Mouse (Mus musculus): Measurements from ENCODE around the gene Cmtm6. TPM values are rescaled to one million over a fixed set of nuclear protein-coding genes. Genes with fewer than 3 reads are reported as not detected.
A peak's percentile ranks its signal among the peaks of the same experiment; 100 is the strongest.

The Cmtm6 gene
- polyA plus RNA-seq, 1 experiment from 2014 or later: 25.7 TPM

DNA sequence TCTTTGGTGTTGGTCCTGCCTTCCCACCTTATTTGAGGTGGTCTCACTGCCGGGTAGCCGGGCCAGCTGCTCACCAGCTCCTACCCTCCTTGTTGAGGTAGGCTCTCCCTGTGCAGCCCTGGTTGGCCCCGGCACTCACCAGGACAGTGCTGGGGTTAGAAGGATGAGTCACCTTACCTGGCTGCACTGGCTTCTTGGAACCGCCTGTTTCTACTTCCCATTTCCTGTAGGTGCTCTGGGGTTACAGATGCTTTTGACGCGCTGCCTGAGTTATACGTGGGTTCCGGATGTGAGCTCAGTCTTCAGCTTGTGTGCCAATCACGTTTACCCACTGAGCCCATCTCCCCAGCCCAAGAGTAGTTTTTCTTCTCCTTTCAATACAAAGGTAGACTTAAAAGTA is 9.4 kb downstream of the Cmtm6 start:
- no peaks in the 10 kb centered on the region; the same call in 1 of the 2 replicates for H3K36me3 ChIP-seq (ENCODE audit: control insufficient read depth, insufficient read depth, low read length)
- H3K9ac ChIP-seq (ENCODE audit: low read length): no peak overlapping the region
- 92% methylated on average over 9 of the region's 9 CpGs for WGBS
- H3K4me3 ChIP-seq (ENCODE audit: low read depth, low read length): no peak overlapping the region
- no peak for DNase-seq (ENCODE audit: low spot score)
- no peaks in the 10 kb centered on the region for H3K4me1 ChIP-seq (ENCODE audit: control insufficient read depth, insufficient read depth, low read length)
- no peak overlapping the region for H3K27ac ChIP-seq (ENCODE audit: low read depth, low read length)
- no peak overlapping the region for H3K4me2 ChIP-seq (ENCODE audit: low read depth)
- no peak for ATAC-seq (ENCODE audit: insufficient read depth, low FRiP score, low TSS enrichment)
- no peaks in the 10 kb centered on the region for H3K9me3 ChIP-seq (ENCODE audit: control insufficient read depth, low read length)
- no peaks in the 10 kb centered on the region for H3K27me3 ChIP-seq (ENCODE audit: control insufficient read depth, insufficient read depth, low read length)

DNA sequence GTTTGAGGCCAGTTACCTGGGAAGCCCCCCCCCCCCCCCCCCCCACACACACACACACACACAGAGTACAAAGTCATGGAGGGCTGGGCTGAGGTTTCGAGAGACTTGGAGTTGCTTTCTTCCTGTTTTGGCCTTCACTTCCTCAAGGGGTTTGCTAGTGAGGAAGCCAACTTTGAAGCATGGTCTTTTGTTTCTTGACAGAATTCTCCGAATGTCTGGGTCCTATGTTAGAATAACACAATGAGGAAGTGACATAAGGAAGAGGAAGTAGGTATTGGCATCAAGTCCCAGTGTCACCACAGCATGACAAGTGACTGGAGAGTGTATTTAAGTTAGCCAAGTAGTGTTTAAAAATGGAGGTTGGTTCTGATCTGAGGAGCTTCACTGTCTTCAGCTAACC is 11.8 kb downstream of the Cmtm6 start:
- Histone ChIP-seq H3K9me3 (ENCODE audit: control insufficient read depth, low read length) (no peaks in the 10 kb centered on the region), H3K4me2 (ENCODE audit: low read depth) (no peak overlapping the region), H3K27me3 (ENCODE audit: control insufficient read depth, insufficient read depth, low read length) (no peaks in the 10 kb centered on the region), H3K4me1 (ENCODE audit: control insufficient read depth, insufficient read depth, low read length) (no peaks in the 10 kb centered on the region), H3K4me3 (ENCODE audit: low read depth, low read length) (no peak overlapping the region), H3K9ac (ENCODE audit: low read length) (no peak overlapping the region), H3K36me3 (ENCODE audit: control insufficient read depth, insufficient read depth, low read length) (peaks cover 5% of the 10 kb centered on the region), H3K27ac (ENCODE audit: low read depth, low read length) (no peak overlapping the region)
- ATAC-seq (ENCODE audit: insufficient read depth, low FRiP score, low TSS enrichment): no peak
- 89% methylated on average over 2 of the region's 2 CpGs for WGBS
- no peak for DNase-seq (ENCODE audit: low spot score)

DNA sequence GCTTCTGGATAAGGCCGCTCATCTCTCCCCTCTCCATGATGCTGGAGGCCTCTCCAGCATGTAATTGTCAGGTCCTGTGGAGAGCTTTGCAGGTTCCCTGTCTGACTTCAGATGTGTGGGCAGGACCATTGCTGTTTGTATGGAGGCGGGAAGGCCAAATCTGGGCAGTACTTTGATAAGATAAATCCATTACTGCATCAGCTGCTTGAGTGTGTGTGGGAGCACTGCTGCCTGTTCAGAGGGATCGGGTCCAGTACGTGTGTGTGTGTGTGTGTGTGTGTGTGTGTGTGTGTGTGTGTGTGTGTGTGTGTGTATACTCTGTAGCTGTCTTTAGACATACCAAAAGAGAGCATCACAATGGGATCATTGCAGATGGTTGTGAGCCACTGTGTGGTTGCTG is 14.2 kb downstream of the Cmtm6 start:
- Histone ChIP-seq H3K9ac (ENCODE audit: low read length) (no peak overlapping the region), H3K4me3 (ENCODE audit: low read depth, low read length) (no peak overlapping the region), H3K4me1 (ENCODE audit: control insufficient read depth, insufficient read depth, low read length) (no peaks in the 10 kb centered on the region), H3K27ac (ENCODE audit: low read depth, low read length) (no peak overlapping the region), H3K36me3 (ENCODE audit: control insufficient read depth, insufficient read depth, low read length) (peaks cover 6% of the 10 kb centered on the region), H3K27me3 (ENCODE audit: control insufficient read depth, insufficient read depth, low read length) (no peaks in the 10 kb centered on the region), H3K9me3 (ENCODE audit: control insufficient read depth, low read length) (no peaks in the 10 kb centered on the region), H3K4me2 (ENCODE audit: low read depth) (no peak overlapping the region)
- DNase-seq (ENCODE audit: low spot score) (no peak), ATAC-seq (ENCODE audit: insufficient read depth, low FRiP score, low TSS enrichment) (no peak)
- 86% methylated on average over 4 of the region's 4 CpGs for WGBS

DNA sequence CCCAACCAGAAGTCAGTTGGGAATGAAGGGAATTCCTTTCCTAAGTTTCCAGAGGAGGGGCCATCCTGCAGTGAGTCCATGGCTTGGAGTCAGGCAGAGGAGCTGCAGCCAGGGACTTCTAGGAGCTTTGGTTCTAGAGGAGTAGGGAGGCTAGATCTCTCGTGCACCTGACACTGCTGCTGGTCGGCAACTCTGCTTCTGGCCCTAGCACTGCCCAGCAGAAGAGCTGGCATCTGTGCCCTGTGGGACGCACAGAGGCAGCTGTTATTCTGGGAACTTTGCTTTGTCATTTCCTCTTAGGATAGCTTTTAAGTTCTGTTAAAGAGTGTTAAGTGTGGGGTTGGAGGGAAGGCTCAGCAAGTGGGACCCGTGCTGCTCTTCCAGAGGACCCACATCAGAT is 14.7 kb downstream of the Cmtm6 start:
- H3K4me2 ChIP-seq (ENCODE audit: low read depth): no peak overlapping the region
- H3K27me3 ChIP-seq (ENCODE audit: control insufficient read depth, insufficient read depth, low read length): no peaks in the 10 kb centered on the region
- ATAC-seq (ENCODE audit: insufficient read depth, low FRiP score, low TSS enrichment) (no peak), DNase-seq (ENCODE audit: low spot score) (no peak)
- no peak overlapping the region for H3K27ac ChIP-seq (ENCODE audit: low read depth, low read length)
- H3K4me1 ChIP-seq (ENCODE audit: control insufficient read depth, insufficient read depth, low read length): no peaks in the 10 kb centered on the region
- no peaks in the 10 kb centered on the region for H3K9me3 ChIP-seq (ENCODE audit: control insufficient read depth, low read length)
- H3K9ac ChIP-seq (ENCODE audit: low read length): no peak overlapping the region
- H3K36me3 ChIP-seq (ENCODE audit: control insufficient read depth, insufficient read depth, low read length): peaks cover 6% of the 10 kb centered on the region
- 83% methylated on average over 4 of the region's 4 CpGs for WGBS
- H3K4me3 ChIP-seq (ENCODE audit: low read depth, low read length): no peak overlapping the region

DNA sequence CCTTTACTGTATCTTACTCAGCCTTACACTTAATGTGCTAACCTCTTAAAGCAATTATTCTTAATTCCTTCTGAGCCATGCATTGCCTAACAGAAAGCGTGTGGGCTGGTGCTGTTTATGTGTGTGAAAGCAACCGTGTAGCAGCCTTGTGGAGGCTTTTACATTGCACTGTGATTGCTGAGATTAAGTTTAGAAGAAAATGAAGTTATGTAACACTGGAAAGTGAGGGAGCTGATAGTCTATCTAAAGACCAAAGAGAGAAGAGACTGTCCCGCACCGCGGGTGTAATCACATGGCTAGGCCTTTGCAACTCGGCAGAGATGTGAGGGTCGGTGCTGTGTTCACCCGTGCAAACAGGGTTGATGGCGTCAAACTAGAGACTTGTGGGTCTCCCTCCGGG is 16.1 kb downstream of the Cmtm6 start:
- Histone ChIP-seq H3K4me1 (ENCODE audit: control insufficient read depth, insufficient read depth, low read length) (no peaks in the 10 kb centered on the region), H3K36me3 (ENCODE audit: control insufficient read depth, insufficient read depth, low read length) (peaks cover 6% of the 10 kb centered on the region), H3K27me3 (ENCODE audit: control insufficient read depth, insufficient read depth, low read length) (no peaks in the 10 kb centered on the region), H3K9ac (ENCODE audit: low read length) (no peak overlapping the region), H3K4me2 (ENCODE audit: low read depth) (no peak overlapping the region), H3K4me3 (ENCODE audit: low read depth, low read length) (no peak overlapping the region), H3K27ac (ENCODE audit: low read depth, low read length) (no peak overlapping the region), H3K9me3 (ENCODE audit: control insufficient read depth, low read length) (no peaks in the 10 kb centered on the region)
- ATAC-seq (ENCODE audit: insufficient read depth, low FRiP score, low TSS enrichment) (no peak), DNase-seq (ENCODE audit: low spot score) (no peak)
- WGBS: 80% methylated on average over 10 of the region's 10 CpGs

DNA sequence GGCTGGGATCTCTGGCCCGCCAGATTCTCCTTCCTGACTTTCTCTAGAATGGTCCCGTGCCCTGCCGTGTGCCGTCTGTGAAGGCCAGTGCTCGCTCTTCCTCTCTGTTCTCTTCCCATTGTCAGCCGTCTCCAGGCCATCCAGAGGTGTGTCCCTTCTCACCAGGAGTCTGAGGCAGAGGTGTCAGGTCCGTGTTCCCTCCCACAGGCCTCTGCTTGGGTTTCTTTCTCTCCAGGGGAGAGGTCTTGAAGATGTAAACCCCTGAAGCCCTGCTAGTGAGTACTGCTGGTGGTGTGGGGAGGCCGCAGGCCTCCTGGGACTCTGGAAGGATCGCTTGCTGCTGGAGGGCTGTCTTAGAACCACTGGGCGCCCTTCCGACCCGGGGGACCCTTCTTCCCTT is 16.6 kb downstream of the Cmtm6 start:
- no peak for ATAC-seq (ENCODE audit: insufficient read depth, low FRiP score, low TSS enrichment)
- 84% methylated on average over 12 of the region's 12 CpGs for WGBS
- H3K36me3 ChIP-seq (ENCODE audit: control insufficient read depth, insufficient read depth, low read length): peaks cover 6% of the 10 kb centered on the region
- H3K9ac ChIP-seq (ENCODE audit: low read length): no peak overlapping the region
- no peak overlapping the region for H3K4me2 ChIP-seq (ENCODE audit: low read depth)
- H3K9me3 ChIP-seq (ENCODE audit: control insufficient read depth, low read length): no peaks in the 10 kb centered on the region
- no peaks in the 10 kb centered on the region for H3K27me3 ChIP-seq (ENCODE audit: control insufficient read depth, insufficient read depth, low read length)
- no peak overlapping the region for H3K27ac ChIP-seq (ENCODE audit: low read depth, low read length)
- no peaks in the 10 kb centered on the region for H3K4me1 ChIP-seq (ENCODE audit: control insufficient read depth, insufficient read depth, low read length)
- H3K4me3 ChIP-seq (ENCODE audit: low read depth, low read length): no peak overlapping the region
- DNase-seq (ENCODE audit: low spot score): no peak

DNA sequence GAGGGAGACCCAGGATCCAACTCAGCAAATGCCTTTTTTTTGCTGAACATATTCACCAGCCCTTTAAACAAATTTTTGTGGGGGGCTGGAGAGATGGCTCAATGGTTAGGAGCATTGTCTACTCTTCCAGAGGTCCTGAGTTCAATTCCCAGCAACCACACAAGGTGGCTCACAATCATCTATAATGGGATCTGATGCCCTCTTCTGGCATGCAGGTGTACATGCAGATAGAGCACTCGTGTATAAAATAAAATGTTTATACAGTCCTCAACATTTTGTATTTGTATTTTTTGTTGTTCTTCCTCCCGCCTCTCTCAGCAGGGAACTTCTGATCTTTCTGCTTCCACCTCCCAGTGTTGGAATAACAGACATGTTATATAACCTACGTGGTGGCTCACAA is 20.7 kb downstream of the Cmtm6 start:
- ATAC-seq (ENCODE audit: insufficient read depth, low FRiP score, low TSS enrichment): no peak
- H3K4me2 ChIP-seq (ENCODE audit: low read depth): no peak overlapping the region
- H3K4me1 ChIP-seq (ENCODE audit: control insufficient read depth, insufficient read depth, low read length): peaks cover 5% of the 10 kb centered on the region; the same call in 1 of the 2 replicates
- no peaks in the 10 kb centered on the region for H3K27me3 ChIP-seq (ENCODE audit: control insufficient read depth, insufficient read depth, low read length)
- no peak overlapping the region for H3K9ac ChIP-seq (ENCODE audit: low read length)
- no peak for DNase-seq (ENCODE audit: low spot score)
- no peak overlapping the region for H3K27ac ChIP-seq (ENCODE audit: low read depth, low read length)
- H3K9me3 ChIP-seq (ENCODE audit: control insufficient read depth, low read length): no peaks in the 10 kb centered on the region
- peaks cover 6% of the 10 kb centered on the region for H3K36me3 ChIP-seq (ENCODE audit: control insufficient read depth, insufficient read depth, low read length)
- 81% methylated on average over 3 of the region's 3 CpGs for WGBS
- no peak overlapping the region for H3K4me3 ChIP-seq (ENCODE audit: low read depth, low read length)

DNA sequence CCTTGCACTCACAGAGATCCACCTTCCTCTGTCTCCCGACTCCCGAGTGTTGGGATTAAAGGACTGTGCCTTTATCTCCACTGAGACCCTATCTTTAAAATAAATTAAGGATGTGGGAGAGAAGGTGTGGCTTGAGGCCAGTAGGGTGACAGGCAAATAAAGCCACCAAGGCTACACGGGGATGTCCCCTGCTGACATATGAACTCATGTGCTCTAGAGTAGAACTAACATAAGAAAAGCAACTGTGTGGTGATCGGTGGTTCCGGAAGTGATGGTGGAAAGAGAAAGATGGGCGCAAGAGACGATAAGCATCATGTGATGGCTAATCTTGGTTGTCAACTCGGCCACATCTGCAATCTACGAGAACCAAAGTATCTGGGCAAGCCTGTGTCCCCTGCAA is 21.4 kb downstream of the Cmtm6 start:
- no peak overlapping the region for H3K4me3 ChIP-seq (ENCODE audit: low read depth, low read length)
- no peak overlapping the region for H3K27ac ChIP-seq (ENCODE audit: low read depth, low read length)
- no peak overlapping the region for H3K4me2 ChIP-seq (ENCODE audit: low read depth)
- peaks cover 6% of the 10 kb centered on the region for H3K36me3 ChIP-seq (ENCODE audit: control insufficient read depth, insufficient read depth, low read length)
- DNase-seq (ENCODE audit: low spot score) (no peak), ATAC-seq (ENCODE audit: insufficient read depth, low FRiP score, low TSS enrichment) (peak; percentile 16; the same call in 1 of the 2 replicates)
- H3K27me3 ChIP-seq (ENCODE audit: control insufficient read depth, insufficient read depth, low read length): no peaks in the 10 kb centered on the region
- no peak overlapping the region for H3K9ac ChIP-seq (ENCODE audit: low read length)
- H3K4me1 ChIP-seq (ENCODE audit: control insufficient read depth, insufficient read depth, low read length): peaks cover 5% of the 10 kb centered on the region; the same call in 1 of the 2 replicates
- 77% methylated on average over 9 of the region's 9 CpGs for WGBS
- no peaks in the 10 kb centered on the region for H3K9me3 ChIP-seq (ENCODE audit: control insufficient read depth, low read length)

DNA sequence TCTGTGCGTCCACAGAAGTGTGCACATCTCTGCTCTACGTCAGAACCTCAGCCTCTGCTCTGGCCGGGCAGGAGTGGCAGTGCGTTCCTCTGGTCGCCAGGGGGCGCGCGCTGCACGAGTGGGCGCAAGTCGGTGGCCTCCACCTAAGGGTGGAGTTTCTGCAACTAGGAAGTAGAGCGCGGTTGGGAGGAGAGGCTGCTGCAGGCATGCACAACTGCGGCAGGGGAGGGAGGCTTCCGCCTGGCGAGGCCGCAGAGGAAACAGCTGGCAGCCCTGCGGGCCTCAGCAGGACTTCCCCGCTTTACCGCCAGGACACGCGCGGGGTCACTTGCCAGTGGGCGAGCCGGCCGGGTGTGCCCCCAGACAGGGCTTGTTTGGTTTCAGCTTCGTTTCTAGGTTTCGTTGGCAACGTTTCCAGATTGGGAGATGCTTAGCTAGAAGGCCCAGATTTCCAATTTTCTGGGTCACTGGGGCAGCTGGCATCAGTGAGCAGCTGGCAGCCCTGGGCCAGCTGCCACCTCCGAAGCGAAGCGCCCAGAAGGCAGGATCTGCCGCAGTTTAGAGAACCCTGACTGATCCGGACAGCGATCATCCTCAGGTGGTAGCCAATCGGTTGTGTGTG is 22.1 kb downstream of the Cmtm6 start:
- 5% methylated on average over 36 of the region's 36 CpGs for WGBS
- peaks cover 5% of the 10 kb centered on the region; the same call in 1 of the 2 replicates for H3K4me1 ChIP-seq (ENCODE audit: control insufficient read depth, insufficient read depth, low read length)
- H3K4me3 ChIP-seq (ENCODE audit: low read depth, low read length): peak overlapping the region; percentile 35
- no peaks in the 10 kb centered on the region for H3K9me3 ChIP-seq (ENCODE audit: control insufficient read depth, low read length)
- H3K9ac ChIP-seq (ENCODE audit: low read length): peak overlapping the region; percentile 55
- no peaks in the 10 kb centered on the region; the same call in none of the 2 replicates for H3K36me3 ChIP-seq (ENCODE audit: control insufficient read depth, insufficient read depth, low read length)
- 0 out of 2 replicates have a peak overlapping the region, but pooled peaks have one; percentile 44 for H3K27ac ChIP-seq (ENCODE audit: low read depth, low read length)
- H3K27me3 ChIP-seq (ENCODE audit: control insufficient read depth, insufficient read depth, low read length): no peaks in the 10 kb centered on the region
- H3K4me2 ChIP-seq (ENCODE audit: low read depth): peak overlapping the region; percentile 81
- DNase-seq (ENCODE audit: low spot score): peak; percentile 87
- ATAC-seq (ENCODE audit: insufficient read depth, low FRiP score, low TSS enrichment): peak; percentile 85

Data from neural tube, embryonic 11.5 days (tissue).